Mouse (Mus musculus) layer of hippocampus, postnatal 10 days (tissue): ENCODE measurements at regions not wholly inside any gene's neighbourhood (a gene's known extent, or its start where the extent isn't known, plus 50 kb on each side); places are given as distances from the start of the nearest gene placed in this dataset.

Source experiments
- DNase-seq, 2 experiments: peaks; one replicate each; pipeline ENCODE4 v3.0.0; 2021; ENCODE audit warnings: low spot score in 2 of 2

GRCm38 (mm10) chr8:8485252-8485651 lies 175.8 kb downstream of the Efnb2 start:
- DNase-seq, result no peak

GRCm38 (mm10) chr8:8484546-8484945 lies 176.5 kb downstream of the Efnb2 start:
- DNase-seq, result no peak

- no peak for DNase-seq
Measured at GRCm38 (mm10) chr8:8482707-8483480, 178.1 kb downstream of the Efnb2 start.

- no peak for DNase-seq
Measured at GRCm38 (mm10) chr8:8477456-8477855, 183.6 kb downstream of the Efnb2 start.

- DNase-seq, result no peak
Measured at GRCm38 (mm10) chr8:8468552-8468951, 192.5 kb downstream of the Efnb2 start.

- DNase-seq, result no peak
Measured at GRCm38 (mm10) chr8:8466526-8467244, 194.4 kb downstream of the Efnb2 start.

GRCm38 (mm10) chr8:8462455-8462854 lies 198.6 kb downstream of the Efnb2 start:
- no peak for DNase-seq

- DNase-seq, result no peak
Measured at GRCm38 (mm10) chr8:8457536-8457935, 203.5 kb downstream of the Efnb2 start.

GRCm38 (mm10) chr8:8453944-8454343 lies 207.1 kb downstream of the Efnb2 start:
- no peak for DNase-seq

- DNase-seq, result no peak
Measured at GRCm38 (mm10) chr8:8452226-8452625, 208.8 kb downstream of the Efnb2 start.

- DNase-seq, result no peak
Measured at GRCm38 (mm10) chr8:8448911-8449310, 212.1 kb downstream of the Efnb2 start.

GRCm38 (mm10) chr8:8441568-8441967 lies 219.5 kb downstream of the Efnb2 start:
- no peak for DNase-seq

- no peak for DNase-seq
Measured at GRCm38 (mm10) chr8:8440903-8441302, 220.1 kb downstream of the Efnb2 start.

- DNase-seq, result no peak
Measured at GRCm38 (mm10) chr8:8426201-8426600, 234.8 kb downstream of the Efnb2 start.

- no peak for DNase-seq
Measured at GRCm38 (mm10) chr8:8423443-8423842, 237.6 kb downstream of the Efnb2 start.

- DNase-seq, result no peak
Measured at GRCm38 (mm10) chr8:8421713-8422112, 239.3 kb downstream of the Efnb2 start.

- DNase-seq, result no peak
Measured at GRCm38 (mm10) chr8:8419360-8420330, 241.4 kb downstream of the Efnb2 start.

GRCm38 (mm10) chr8:8418929-8419328 lies 242.1 kb downstream of the Efnb2 start:
- no peak for DNase-seq

- DNase-seq, result no peak
Measured at GRCm38 (mm10) chr8:8418525-8418924, 242.5 kb downstream of the Efnb2 start.

GRCm38 (mm10) chr8:8416092-8416701 lies 244.8 kb downstream of the Efnb2 start:
- no peak for DNase-seq

- DNase-seq, result no peak
Measured at GRCm38 (mm10) chr8:8407357-8407756, 253.7 kb downstream of the Efnb2 start.
